Mouse (Mus musculus): ENCODE data around the gene Pck1. TPM values are rescaled to one million over a fixed set of nuclear protein-coding genes. Genes with fewer than 3 reads are reported as not detected.
A peak's percentile ranks its signal among the peaks of the same experiment; 100 is the strongest.

Gene Pck1
- polyA plus RNA-seq, 1 experiment from 2014 or later, result 0.23 TPM

- Histone ChIP-seq H3K4me2 (replicated peaks; ENCODE audit: low read depth, low read length) (no peak overlapping the region), H3K36me3 (ENCODE audit: control insufficient read depth, insufficient read depth, low read length) (no peaks in the 10 kb centered on the region), H3K4me1 (ENCODE audit: control insufficient read depth, insufficient read depth, low read length) (no peaks in the 10 kb centered on the region), H3K9me3 (ENCODE audit: control insufficient read depth, low read depth, low read length) (no peaks in the 10 kb centered on the region), H3K27ac (ENCODE audit: low read length) (no peak overlapping the region), H3K27me3 (ENCODE audit: control insufficient read depth, insufficient read depth, low read length) (no peaks in the 10 kb centered on the region), H3K9ac (replicated peaks; ENCODE audit: low read depth, low read length) (no peak overlapping the region), H3K4me3 (ENCODE audit: low read depth, low read length) (no peak overlapping the region)
- ATAC-seq (ENCODE audit: insufficient number of reproducible peaks, insufficient read depth, low FRiP score, low read depth), result no peak
- 45% methylated on average over 15 of the region's 15 CpGs for WGBS
Observed at GRCm38 (mm10) chr2:173138323-173139239, 14.3 kb upstream of the Pck1 start.

GRCm38 (mm10) chr2:173143611-173144010 is 9.2 kb upstream of the Pck1 start:
- no peaks in the 10 kb centered on the region for H3K9me3 ChIP-seq (ENCODE audit: control insufficient read depth, low read depth, low read length)
- no peak overlapping the region for H3K27ac ChIP-seq (ENCODE audit: low read length)
- H3K27me3 ChIP-seq (ENCODE audit: control insufficient read depth, insufficient read depth, low read length), result no peaks in the 10 kb centered on the region
- H3K36me3 ChIP-seq (ENCODE audit: control insufficient read depth, insufficient read depth, low read length), result no peaks in the 10 kb centered on the region
- no peak overlapping the region for H3K4me3 ChIP-seq (ENCODE audit: low read depth, low read length)
- H3K4me1 ChIP-seq (ENCODE audit: control insufficient read depth, insufficient read depth, low read length), result peaks cover 8% of the 10 kb centered on the region; the same call in 1 of the 2 replicates
- 38% methylated on average over 11 of the region's 11 CpGs for WGBS
- no peak for ATAC-seq (ENCODE audit: insufficient number of reproducible peaks, insufficient read depth, low FRiP score, low read depth)
- H3K9ac ChIP-seq (replicated peaks; ENCODE audit: low read depth, low read length), result no peak overlapping the region
- no peak overlapping the region for H3K4me2 ChIP-seq (replicated peaks; ENCODE audit: low read depth, low read length)

- ATAC-seq (ENCODE audit: insufficient number of reproducible peaks, insufficient read depth, low FRiP score, low read depth), result no peak
- 55% methylated on average over 3 of the region's 3 CpGs for WGBS
- H3K4me1 ChIP-seq (ENCODE audit: control insufficient read depth, insufficient read depth, low read length), result peaks cover 10% of the 10 kb centered on the region; the same call in 1 of the 2 replicates
Observed at GRCm38 (mm10) chr2:173145808-173146207, 7.0 kb upstream of the Pck1 start.

GRCm38 (mm10) chr2:173146728-173147127 is 6.1 kb upstream of the Pck1 start:
- Histone ChIP-seq H3K9me3 (ENCODE audit: control insufficient read depth, low read depth, low read length) (no peaks in the 10 kb centered on the region), H3K4me3 (ENCODE audit: low read depth, low read length) (no peak overlapping the region), H3K4me1 (ENCODE audit: control insufficient read depth, insufficient read depth, low read length) (peaks cover 16% of the 10 kb centered on the region; the same call in 1 of the 2 replicates), H3K27me3 (ENCODE audit: control insufficient read depth, insufficient read depth, low read length) (no peaks in the 10 kb centered on the region), H3K4me2 (replicated peaks; ENCODE audit: low read depth, low read length) (no peak overlapping the region), H3K36me3 (ENCODE audit: control insufficient read depth, insufficient read depth, low read length) (no peaks in the 10 kb centered on the region), H3K9ac (replicated peaks; ENCODE audit: low read depth, low read length) (no peak overlapping the region), H3K27ac (ENCODE audit: low read length) (no peak overlapping the region)
- 62% methylated on average over 6 of the region's 6 CpGs for WGBS
- no peak for ATAC-seq (ENCODE audit: insufficient number of reproducible peaks, insufficient read depth, low FRiP score, low read depth)

More at GRCm38 (mm10) chr2:173145808-173146207, 7.0 kb upstream of the Pck1 start:
- no peak overlapping the region for H3K4me3 ChIP-seq (ENCODE audit: low read depth, low read length)
- no peak overlapping the region for H3K9ac ChIP-seq (replicated peaks; ENCODE audit: low read depth, low read length)
- no peak overlapping the region for H3K27ac ChIP-seq (ENCODE audit: low read length)
- no peaks in the 10 kb centered on the region for H3K27me3 ChIP-seq (ENCODE audit: control insufficient read depth, insufficient read depth, low read length)
- H3K9me3 ChIP-seq (ENCODE audit: control insufficient read depth, low read depth, low read length), result no peaks in the 10 kb centered on the region
- no peaks in the 10 kb centered on the region for H3K36me3 ChIP-seq (ENCODE audit: control insufficient read depth, insufficient read depth, low read length)
- no peak overlapping the region for H3K4me2 ChIP-seq (replicated peaks; ENCODE audit: low read depth, low read length)

- Histone ChIP-seq H3K9me3 (ENCODE audit: control insufficient read depth, low read depth, low read length) (no peaks in the 10 kb centered on the region), H3K4me2 (replicated peaks; ENCODE audit: low read depth, low read length) (no peak overlapping the region), H3K4me3 (ENCODE audit: low read depth, low read length) (no peak overlapping the region), H3K36me3 (ENCODE audit: control insufficient read depth, insufficient read depth, low read length) (no peaks in the 10 kb centered on the region), H3K27me3 (ENCODE audit: control insufficient read depth, insufficient read depth, low read length) (no peaks in the 10 kb centered on the region), H3K9ac (replicated peaks; ENCODE audit: low read depth, low read length) (no peak overlapping the region), H3K4me1 (ENCODE audit: control insufficient read depth, insufficient read depth, low read length) (peaks cover 26% of the 10 kb centered on the region), H3K27ac (ENCODE audit: low read length) (no peak overlapping the region)
- WGBS, result 76% methylated on average over 5 of the region's 5 CpGs
- ATAC-seq (ENCODE audit: insufficient number of reproducible peaks, insufficient read depth, low FRiP score, low read depth), result no peak
Observed at GRCm38 (mm10) chr2:173148001-173148400, 4.8 kb upstream of the Pck1 start.

- no peak overlapping the region for H3K4me3 ChIP-seq (ENCODE audit: low read depth, low read length)
- no peak overlapping the region for H3K4me2 ChIP-seq (replicated peaks; ENCODE audit: low read depth, low read length)
- ATAC-seq (ENCODE audit: insufficient number of reproducible peaks, insufficient read depth, low FRiP score, low read depth), result no peak
- H3K4me1 ChIP-seq (ENCODE audit: control insufficient read depth, insufficient read depth, low read length), result peaks cover 21% of the 10 kb centered on the region; the same call in 1 of the 2 replicates
- H3K36me3 ChIP-seq (ENCODE audit: control insufficient read depth, insufficient read depth, low read length), result no peaks in the 10 kb centered on the region
- H3K27me3 ChIP-seq (ENCODE audit: control insufficient read depth, insufficient read depth, low read length), result no peaks in the 10 kb centered on the region
- WGBS, result 45% methylated on average over 5 of the region's 5 CpGs
- no peak overlapping the region for H3K9ac ChIP-seq (replicated peaks; ENCODE audit: low read depth, low read length)
- peak overlapping the region; percentile 27; the same call in 1 of the 2 replicates for H3K27ac ChIP-seq (ENCODE audit: low read length)
- H3K9me3 ChIP-seq (ENCODE audit: control insufficient read depth, low read depth, low read length), result no peaks in the 10 kb centered on the region
Observed at GRCm38 (mm10) chr2:173151352-173151751, 1.5 kb upstream of the Pck1 start.

- ATAC-seq (ENCODE audit: insufficient number of reproducible peaks, insufficient read depth, low FRiP score, low read depth), result no peak
- Histone ChIP-seq H3K9me3 (ENCODE audit: control insufficient read depth, low read depth, low read length) (no peaks in the 10 kb centered on the region), H3K27ac (ENCODE audit: low read length) (peak overlapping the region; percentile 27; the same call in 1 of the 2 replicates), H3K9ac (replicated peaks; ENCODE audit: low read depth, low read length) (no peak overlapping the region), H3K4me1 (ENCODE audit: control insufficient read depth, insufficient read depth, low read length) (peaks cover 21% of the 10 kb centered on the region; the same call in 1 of the 2 replicates), H3K4me3 (ENCODE audit: low read depth, low read length) (no peak overlapping the region), H3K4me2 (replicated peaks; ENCODE audit: low read depth, low read length) (no peak overlapping the region), H3K27me3 (ENCODE audit: control insufficient read depth, insufficient read depth, low read length) (no peaks in the 10 kb centered on the region), H3K36me3 (ENCODE audit: control insufficient read depth, insufficient read depth, low read length) (no peaks in the 10 kb centered on the region)
- 85% methylated on average over 7 of the region's 7 CpGs for WGBS
Observed at GRCm38 (mm10) chr2:173151784-173152284, 1.0 kb upstream of the Pck1 start.

- Histone ChIP-seq H3K36me3 (ENCODE audit: control insufficient read depth, insufficient read depth, low read length) (no peaks in the 10 kb centered on the region), H3K9ac (replicated peaks; ENCODE audit: low read depth, low read length) (no peak overlapping the region), H3K9me3 (ENCODE audit: control insufficient read depth, low read depth, low read length) (no peaks in the 10 kb centered on the region), H3K4me3 (ENCODE audit: low read depth, low read length) (no peak overlapping the region), H3K4me1 (ENCODE audit: control insufficient read depth, insufficient read depth, low read length) (peaks cover 21% of the 10 kb centered on the region; the same call in 1 of the 2 replicates), H3K4me2 (replicated peaks; ENCODE audit: low read depth, low read length) (no peak overlapping the region), H3K27me3 (ENCODE audit: control insufficient read depth, insufficient read depth, low read length) (no peaks in the 10 kb centered on the region), H3K27ac (ENCODE audit: low read length) (no peak overlapping the region)
- WGBS, result 83% methylated on average over 10 of the region's 10 CpGs
- no peak for ATAC-seq (ENCODE audit: insufficient number of reproducible peaks, insufficient read depth, low FRiP score, low read depth)
Observed at GRCm38 (mm10) chr2:173153266-173153665, 418 bp downstream of the Pck1 start.
